Mouse (Mus musculus) spleen, adult 2 months (tissue): ENCODE measurements at regions not wholly inside any gene's neighbourhood (a gene's known extent, or its start where the extent isn't known, plus 50 kb on each side); places are given as distances from the start of the nearest gene placed in this dataset.

ENCODE experiments used
- DNase-seq, 2 experiments: peaks; one replicate each; pipeline versions ENCODE4 v3.0.0 to v3.0.0-alpha.2; 2012 to 2021; ENCODE audit warnings: low spot score in 2 of 2, low read depth in 1 of 2
- H3K27ac ChIP-seq: fragments of 200-500 bp; 2 replicates; pipeline ENCODE4 v1.5.1; 2012; ENCODE audit warnings: low read length, inconsistent platforms; ENCODE audit not compliant: insufficient read depth
- H3K27me3 ChIP-seq: fragments of 200-500 bp; 2 replicates; pipeline ENCODE4 v1.6.1; 2012; ENCODE audit warnings: mild to moderate bottlenecking, moderate library complexity, low read length, inconsistent platforms; ENCODE audit not compliant: control insufficient read depth, insufficient read depth
- H3K36me3 ChIP-seq: fragments of 200-500 bp; 2 replicates; pipeline ENCODE4 v1.6.1; 2012; ENCODE audit warnings: mild to moderate bottlenecking, low read length, inconsistent platforms; ENCODE audit not compliant: control insufficient read depth, insufficient read depth
- H3K4me1 ChIP-seq: fragments of 200-500 bp; 2 replicates; pipeline ENCODE4 v1.6.1; 2011; ENCODE audit warnings: inconsistent platforms; ENCODE audit not compliant: control insufficient read depth, insufficient read depth, insufficient read length
- H3K4me3 ChIP-seq: fragments of 200-500 bp; 2 replicates; pipeline ENCODE4 v1.5.1; 2011; ENCODE audit warnings: mild to moderate bottlenecking, inconsistent platforms; ENCODE audit not compliant: insufficient read depth, insufficient read length; ENCODE audit errors: extremely low read depth
- CTCF ChIP-seq: fragments of 200-500 bp; IDR thresholded peaks from 2 replicates; pipeline ENCODE4 v1.5.1; 2011; ENCODE audit warnings: mild to moderate bottlenecking, inconsistent platforms; ENCODE audit not compliant: insufficient read depth, insufficient read length, insufficient replicate concordance; ENCODE audit errors: extremely low read depth
- POLR2A ChIP-seq: fragments of 200-500 bp; IDR thresholded peaks from 2 replicates; pipeline ENCODE4 v1.6.1; 2011; ENCODE audit warnings: low read depth, low read length, inconsistent platforms
- WGBS: fragments of 180-500 bp; shearing (Covaris S2); methylation state at CpG from one replicate; pipeline ENCODE4 v1.1.7; 2018; 5-methylcytosine and 5-hydroxymethylcytosine counted together

GRCm38 (mm10) chr14:105435343-105435742, 177.0 kb downstream of the Ndfip2 start:
- H3K4me3 ChIP-seq: no peak overlapping the region
- no peak for DNase-seq
- no peak for TF ChIP-seq POLR2A
- no peak for TF ChIP-seq CTCF
- 41% methylated on average over 6 of the region's 6 CpGs for WGBS
- no peaks in the 10 kb centered on the region for H3K27me3 ChIP-seq
- no peak overlapping the region for H3K27ac ChIP-seq
- no peaks in the 10 kb centered on the region for H3K4me1 ChIP-seq
- H3K36me3 ChIP-seq: no peaks in the 10 kb centered on the region

- Histone ChIP-seq H3K27me3 (no peaks in the 10 kb centered on the region), H3K27ac (no peak overlapping the region), H3K4me3 (no peak overlapping the region), H3K4me1 (no peaks in the 10 kb centered on the region), H3K36me3 (no peaks in the 10 kb centered on the region)
- TF ChIP-seq CTCF (no peak), POLR2A (no peak)
- no peak for DNase-seq
- 79% methylated on average over 2 of the region's 2 CpGs for WGBS
These were observed 175.1 kb downstream of the Ndfip2 start for GRCm38 (mm10) chr14:105433456-105433855.

GRCm38 (mm10) chr14:105432670-105433069, 174.3 kb downstream of the Ndfip2 start:
- no peak overlapping the region for H3K27ac ChIP-seq
- H3K4me1 ChIP-seq: no peaks in the 10 kb centered on the region
- H3K27me3 ChIP-seq: no peaks in the 10 kb centered on the region
- H3K4me3 ChIP-seq: no peak overlapping the region
- DNase-seq: no peak
- 71% methylated on average over 4 of the region's 4 CpGs for WGBS
- H3K36me3 ChIP-seq: no peaks in the 10 kb centered on the region
- TF ChIP-seq CTCF: no peak
- TF ChIP-seq POLR2A: no peak

GRCm38 (mm10) chr14:105431584-105431983, 173.2 kb downstream of the Ndfip2 start:
- no peak for TF ChIP-seq CTCF
- TF ChIP-seq POLR2A: no peak
- 72% methylated on average over 4 of the region's 4 CpGs for WGBS
- Histone ChIP-seq H3K36me3 (no peaks in the 10 kb centered on the region), H3K27ac (no peak overlapping the region), H3K4me1 (no peaks in the 10 kb centered on the region), H3K27me3 (no peaks in the 10 kb centered on the region), H3K4me3 (no peak overlapping the region)
- no peak for DNase-seq

- Histone ChIP-seq H3K27me3 (no peaks in the 10 kb centered on the region), H3K4me3 (no peak overlapping the region), H3K4me1 (no peaks in the 10 kb centered on the region), H3K36me3 (no peaks in the 10 kb centered on the region), H3K27ac (no peak overlapping the region)
- no peak for DNase-seq
- WGBS: 88% methylated on average over 5 of the region's 5 CpGs
- TF ChIP-seq CTCF (no peak), POLR2A (no peak)
These were observed 171.4 kb downstream of the Ndfip2 start for GRCm38 (mm10) chr14:105429664-105430257.

- H3K27me3 ChIP-seq: no peaks in the 10 kb centered on the region
- 35% methylated on average over 17 of the region's 17 CpGs for WGBS
- H3K4me3 ChIP-seq: no peak overlapping the region
- no peaks in the 10 kb centered on the region for H3K36me3 ChIP-seq
- H3K27ac ChIP-seq: no peak overlapping the region
- no peak for TF ChIP-seq CTCF
- TF ChIP-seq POLR2A: no peak
- DNase-seq: no peak
- H3K4me1 ChIP-seq: no peaks in the 10 kb centered on the region
These were observed 169.1 kb downstream of the Ndfip2 start for GRCm38 (mm10) chr14:105427474-105427901.

GRCm38 (mm10) chr14:105426597-105427334, 168.4 kb downstream of the Ndfip2 start:
- H3K36me3 ChIP-seq: no peaks in the 10 kb centered on the region
- WGBS: 77% methylated on average over 19 of the region's 19 CpGs
- H3K4me1 ChIP-seq: no peaks in the 10 kb centered on the region
- TF ChIP-seq CTCF (no peak), POLR2A (no peak)
- no peak for DNase-seq
- no peak overlapping the region for H3K27ac ChIP-seq
- no peaks in the 10 kb centered on the region for H3K27me3 ChIP-seq
- H3K4me3 ChIP-seq: no peak overlapping the region
